Mouse (Mus musculus) mouse embryonic stem cell (cell line): Measurements from ENCODE around the gene Prkce.

Experiments used
- in situ Hi-C, 2 experiments: fragments of 300-500 bp; cut with MboI; formaldehyde crosslinking; loops; 1 replicate in 1 of 2; 3 replicates in 1 of 2; pipeline ENCODE4 v1.14.3; 2019 to 2020; ENCODE audit warnings: low sequenced_read_pairs in 2 of 2, low pct_unique_long_range_greater_than_20kb in 1 of 2, mixed read lengths in 1 of 2; ENCODE audit not compliant: unreplicated experiment in 1 of 2

Gene Prkce

DNA sequence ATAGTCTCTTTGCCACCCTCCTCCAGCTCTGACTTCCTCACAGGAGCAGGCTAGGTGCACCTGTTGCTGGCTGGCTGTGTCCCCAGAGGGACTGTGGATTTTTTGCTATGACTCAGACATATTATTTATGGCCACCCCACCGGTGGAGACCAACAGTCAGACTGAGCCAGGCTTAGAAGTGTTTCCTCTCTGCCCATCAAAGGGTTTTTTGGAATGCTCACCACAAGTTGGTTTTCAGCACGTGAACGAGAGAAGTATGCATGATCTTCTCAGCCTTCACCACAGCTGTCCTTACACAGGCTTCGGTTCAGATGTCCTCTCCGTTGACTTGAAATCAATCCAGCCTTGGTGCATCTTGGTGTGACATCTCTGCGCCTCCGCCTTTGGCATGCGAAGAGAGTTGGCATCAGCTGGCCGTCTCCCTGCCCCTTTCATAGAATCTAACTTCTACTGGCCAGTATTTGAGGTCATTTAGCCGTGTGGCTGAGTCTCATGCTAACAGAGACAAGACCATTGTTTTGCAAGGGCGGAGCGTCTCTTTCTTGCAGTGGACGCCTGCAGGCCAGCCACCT, 42.2 kb downstream of the Prkce start:
- in situ Hi-C loops, result no loop called here

DNA sequence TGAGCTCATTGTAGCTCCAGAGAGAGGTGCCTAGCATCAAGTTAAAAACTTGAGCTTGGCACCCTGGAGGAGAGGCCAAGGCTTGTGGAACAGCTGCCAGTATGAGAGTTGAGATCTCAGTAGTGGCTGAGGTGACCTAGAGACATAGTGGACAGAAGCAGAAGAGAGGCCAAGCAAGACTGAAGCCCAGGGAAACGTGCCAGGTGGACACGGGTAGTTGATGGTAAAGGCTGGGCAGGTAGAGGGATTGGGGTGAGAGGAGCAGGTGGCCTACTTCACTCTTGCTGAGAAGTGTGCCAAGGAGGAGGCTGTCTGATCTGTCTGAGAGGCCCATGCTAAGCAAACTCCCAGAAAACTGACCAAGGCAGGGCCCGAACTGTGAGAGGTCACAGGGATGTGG, 44.6 kb downstream of the Prkce start:
- in situ Hi-C loops, result no loop called here

DNA sequence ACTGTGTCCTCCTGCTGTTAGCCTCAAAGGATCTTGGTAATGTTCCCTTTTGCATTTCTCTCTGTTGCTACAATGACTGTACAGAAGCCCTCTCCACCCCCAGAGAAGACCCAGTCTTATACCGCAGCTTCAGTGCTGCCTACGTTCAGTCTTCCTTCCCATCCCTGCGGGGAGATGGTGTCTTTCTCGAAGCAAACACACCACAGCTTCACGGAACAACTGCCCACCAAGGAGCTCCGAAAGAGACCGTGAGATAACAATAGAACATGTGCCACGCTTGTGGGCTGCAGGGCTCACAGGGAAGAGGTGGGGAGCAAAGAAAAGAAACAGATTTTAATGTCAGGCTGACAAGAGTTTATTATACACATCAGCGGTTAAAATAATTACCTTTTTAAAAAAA, 46.7 kb downstream of the Prkce start:
- in situ Hi-C loops, result no loop called here

DNA sequence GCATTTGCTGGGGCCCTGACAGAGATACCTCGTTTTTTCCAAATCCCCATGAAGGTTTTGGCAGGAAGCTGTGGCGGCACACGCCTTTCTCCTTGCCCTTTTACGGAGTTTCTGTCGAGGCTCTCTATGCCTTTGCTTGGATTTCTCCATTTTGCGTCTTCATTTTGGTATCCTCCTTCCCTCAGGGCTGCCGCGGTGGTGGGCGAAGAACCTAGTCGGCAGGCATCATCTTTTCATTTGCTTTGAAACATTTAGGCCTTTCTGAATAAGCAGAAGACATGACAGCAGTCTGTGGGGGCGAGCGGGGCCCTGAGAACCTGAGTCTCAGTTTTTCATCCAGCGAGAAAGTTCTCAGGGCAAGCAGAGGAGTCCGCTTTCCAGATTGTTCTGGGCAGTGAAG, 47.2 kb downstream of the Prkce start:
- in situ Hi-C loops, result no loop called here

DNA sequence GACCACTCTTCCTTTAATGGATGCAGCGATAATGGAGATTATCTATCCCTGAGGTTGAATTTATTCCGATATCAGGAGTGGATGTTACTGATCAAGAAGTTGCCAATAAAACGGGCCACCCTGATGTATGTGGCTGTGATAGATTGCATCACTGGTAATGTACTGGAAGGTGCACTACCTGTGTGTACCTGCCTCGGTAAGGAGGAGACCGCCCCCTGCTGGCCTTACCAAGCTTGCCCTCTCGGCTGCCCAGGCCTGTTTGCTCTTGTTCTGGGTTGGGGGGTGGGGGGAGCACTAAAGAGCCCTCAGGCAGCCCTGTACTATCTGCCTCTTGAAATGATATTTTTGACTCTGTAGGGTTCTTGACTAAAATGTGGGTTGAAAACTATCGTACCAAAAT, 48.2 kb downstream of the Prkce start:
- in situ Hi-C loops, result no loop called here

DNA sequence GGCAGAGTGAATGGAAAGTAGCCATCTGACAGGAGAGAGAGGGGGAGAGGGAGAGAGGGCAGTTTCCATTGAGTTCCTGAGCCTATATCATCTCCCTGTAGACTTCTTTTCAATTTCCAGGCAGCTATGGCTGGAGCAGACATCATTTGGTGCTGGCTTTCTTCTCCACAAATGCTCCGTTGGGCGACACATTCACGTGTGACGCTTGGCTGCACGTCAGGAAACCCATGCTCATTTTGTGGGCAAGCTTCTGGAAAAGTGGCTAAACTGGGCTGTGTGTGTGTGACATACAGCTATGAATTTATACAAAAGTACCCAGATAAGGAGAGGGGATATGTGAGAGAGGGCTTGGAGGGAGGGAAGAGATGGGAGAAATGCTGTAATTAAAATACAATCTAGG, 49.9 kb downstream of the Prkce start:
- in situ Hi-C loops, result no loop called here

DNA sequence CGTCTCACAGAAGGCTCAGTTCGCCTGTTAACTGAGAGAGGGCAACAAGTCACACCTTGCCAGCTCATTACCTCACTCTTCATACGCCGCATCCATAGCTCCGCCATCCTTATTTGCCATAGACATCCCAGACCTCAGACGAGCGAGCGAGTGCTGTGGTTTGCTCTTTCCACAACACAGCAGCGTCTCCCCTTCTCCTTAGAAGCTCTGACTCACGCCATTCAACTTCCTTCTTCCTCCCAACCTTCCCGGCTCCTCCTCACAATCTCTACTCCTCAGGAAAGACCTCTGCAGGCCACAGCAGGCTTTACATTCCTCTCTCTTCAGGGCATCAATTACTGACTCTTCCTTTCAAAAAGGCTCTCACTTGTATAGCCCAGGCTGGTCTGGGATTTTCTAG, 51.0 kb downstream of the Prkce start:
- in situ Hi-C loops, result no loop called here

DNA sequence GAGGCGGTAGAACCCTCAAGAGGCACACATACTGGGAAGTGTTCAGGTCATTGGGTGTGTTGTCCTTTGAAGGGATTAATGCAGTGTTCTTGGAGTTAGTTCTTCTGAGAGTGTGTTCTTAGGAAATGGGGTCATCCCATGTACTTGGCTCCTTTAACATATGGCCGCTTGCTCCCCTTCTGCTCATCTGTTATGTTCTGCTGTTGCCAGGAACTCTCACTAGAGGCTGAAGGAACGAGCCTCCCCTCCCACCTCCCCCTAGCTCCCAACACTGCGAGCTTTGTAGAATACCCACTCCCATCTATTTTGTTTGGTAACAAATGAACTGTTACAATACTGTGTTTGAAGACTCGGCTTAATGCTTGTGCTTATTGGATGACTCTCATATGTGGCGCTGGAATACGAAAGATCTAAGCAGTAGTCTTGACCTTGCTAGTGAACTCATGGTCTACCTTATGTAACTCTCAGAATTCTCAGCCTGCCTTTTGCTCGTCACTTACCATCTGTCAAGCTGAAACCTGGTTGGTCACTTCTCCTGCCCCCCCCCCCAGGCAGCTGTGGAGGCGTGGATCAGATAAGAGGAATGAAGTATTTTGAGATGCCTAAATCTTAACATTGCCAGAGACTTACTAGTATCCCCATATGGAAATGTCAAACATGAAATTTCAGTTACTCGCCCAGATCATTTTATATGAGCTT, 58.1 kb downstream of the Prkce start:
- in situ Hi-C loops, result no loop called here

DNA sequence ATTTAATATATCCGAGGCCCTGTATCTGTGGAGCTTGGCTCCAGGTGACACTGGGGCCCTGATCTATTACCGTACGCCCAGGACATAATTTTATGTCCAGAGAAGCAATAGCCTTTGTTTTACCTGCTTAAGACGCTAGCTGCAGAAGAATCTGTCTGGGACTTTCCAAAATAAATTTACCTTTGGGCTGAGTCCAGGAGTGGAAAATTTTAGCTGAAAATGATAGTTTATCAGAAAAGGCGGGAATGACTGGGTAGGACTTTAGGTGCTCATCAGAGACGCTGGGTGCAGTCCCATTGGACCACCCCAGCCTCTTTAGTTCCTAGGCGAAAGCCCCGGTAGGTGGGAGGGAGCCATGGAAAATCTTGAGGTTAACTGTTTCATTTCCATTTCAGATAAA, 58.6 kb downstream of the Prkce start:
- in situ Hi-C loops, result no loop called here

DNA sequence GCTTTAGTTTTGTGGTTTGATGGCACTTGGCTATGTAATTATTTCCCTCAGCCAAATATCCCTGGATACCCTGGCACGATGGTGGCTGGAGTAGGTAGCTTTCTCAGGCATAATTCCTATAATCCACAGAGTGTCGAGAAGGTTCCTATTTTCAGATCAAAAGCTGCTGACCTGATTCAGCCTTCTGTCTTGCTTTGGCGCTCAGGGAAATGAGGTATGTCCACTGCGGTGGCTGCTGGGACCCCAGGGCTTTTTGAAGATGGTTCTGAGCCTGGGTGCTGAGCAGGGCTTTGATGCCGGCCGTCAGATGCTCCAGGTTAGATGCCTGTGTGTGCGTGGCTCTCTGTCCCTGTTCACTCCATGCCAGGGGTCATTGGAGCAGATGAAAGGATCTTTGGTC, 59.0 kb downstream of the Prkce start:
- in situ Hi-C loops, result no loop called here

DNA sequence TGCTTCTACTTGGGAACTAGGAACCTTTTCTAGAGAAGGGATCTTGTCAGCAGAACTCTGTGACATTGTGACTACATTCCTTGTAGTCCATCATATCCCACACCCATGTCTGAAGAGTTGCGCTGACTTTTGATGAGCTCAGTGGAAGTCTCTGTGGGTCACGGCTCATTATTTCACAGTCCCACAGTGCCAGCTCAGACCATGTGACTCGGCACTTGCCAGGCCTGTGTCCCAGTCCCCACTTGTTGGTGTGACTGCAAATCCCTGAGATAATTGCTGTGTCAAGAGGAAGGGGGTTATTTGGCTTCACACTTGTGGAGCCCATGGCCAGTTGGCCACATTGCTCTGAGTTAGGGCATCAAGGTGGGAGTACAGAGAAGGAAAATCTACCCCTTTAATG, 59.8 kb downstream of the Prkce start:
- in situ Hi-C loops, result no loop called here

DNA sequence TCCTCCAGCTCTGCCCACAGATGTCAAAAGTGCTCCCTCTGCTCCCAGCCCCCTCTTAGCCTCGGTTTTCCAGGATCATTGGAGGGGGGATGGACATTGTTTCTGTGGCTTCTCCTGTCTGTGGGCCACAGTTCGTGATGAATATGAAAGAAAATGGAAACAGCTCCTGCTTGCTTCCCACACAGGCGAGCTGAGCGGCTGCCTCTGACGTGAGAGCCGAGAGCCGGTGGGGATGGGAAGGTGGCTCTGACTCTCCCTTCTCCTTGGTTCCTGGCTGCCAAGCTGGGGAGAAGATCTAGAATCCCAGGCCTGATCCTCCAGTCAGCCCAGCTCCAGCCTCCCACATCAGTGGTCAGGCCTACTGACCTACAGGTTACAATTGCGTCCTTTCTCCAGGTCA, 61.3 kb downstream of the Prkce start:
- in situ Hi-C loops, result no loop called here

DNA sequence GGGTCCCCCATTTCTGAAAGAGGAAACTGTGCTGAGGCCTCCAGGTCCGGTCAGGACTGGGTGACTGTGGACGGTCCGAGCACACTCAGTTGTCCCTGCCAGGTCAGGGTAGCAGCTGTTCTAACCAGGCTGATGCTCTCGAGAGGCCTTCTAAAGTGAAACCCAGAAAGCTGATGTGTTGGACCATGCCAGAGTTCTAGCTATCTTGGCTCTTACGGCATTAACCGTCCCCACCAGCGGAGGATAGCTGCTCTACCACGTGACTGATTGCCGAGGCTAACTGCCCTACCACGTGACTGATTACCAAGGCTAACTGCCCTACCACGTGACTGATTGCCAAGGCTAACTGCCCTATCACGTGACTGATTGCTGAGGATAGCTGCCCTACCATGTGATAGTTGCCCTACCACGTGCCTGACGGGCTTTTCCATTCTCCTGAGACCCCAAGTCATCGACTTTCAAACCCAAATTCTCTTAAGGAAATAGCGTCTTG, 62.6 kb downstream of the Prkce start:
- in situ Hi-C loops, result no loop called here

DNA sequence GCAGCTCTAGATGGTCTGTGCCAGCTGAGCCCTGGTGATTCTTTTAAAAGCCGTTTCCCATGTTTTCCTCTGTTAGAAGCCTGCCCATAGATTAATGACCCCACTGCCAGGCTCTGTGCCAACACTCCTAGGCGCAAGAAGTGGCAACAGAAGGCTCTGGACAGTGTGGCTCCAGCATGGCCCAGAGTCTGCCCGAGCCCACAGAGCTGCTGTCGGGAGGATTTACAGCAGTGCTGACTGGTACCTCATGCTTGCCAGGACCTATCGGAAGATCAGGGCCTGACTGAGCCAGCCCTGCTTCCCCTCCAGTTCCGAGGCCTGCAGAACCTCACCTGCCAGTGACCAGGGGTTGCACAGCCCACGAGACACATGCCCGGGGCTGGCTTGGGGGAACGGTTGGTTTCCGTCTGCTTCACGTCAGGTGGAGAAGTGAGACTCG, 64.2 kb downstream of the Prkce start:
- in situ Hi-C loops, result no loop called here

DNA sequence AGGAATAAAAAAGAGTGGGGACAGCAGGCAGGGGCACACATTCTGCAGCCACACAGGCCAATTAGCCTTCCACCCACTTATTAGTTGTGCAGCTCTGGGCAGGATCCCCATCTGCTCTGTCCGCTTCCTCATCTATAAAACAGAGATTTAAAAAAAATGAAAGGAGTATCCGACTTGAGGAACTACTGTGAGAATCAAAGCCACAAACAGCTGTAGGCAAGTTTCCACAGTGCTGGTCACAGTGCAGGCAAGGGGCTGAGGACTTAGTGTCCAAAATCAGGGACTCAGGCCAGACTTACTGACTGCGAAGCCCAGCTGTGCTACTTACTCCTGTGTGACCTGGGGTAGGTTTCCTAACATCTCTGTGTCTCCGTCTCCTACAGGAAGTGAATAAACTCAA, 64.7 kb downstream of the Prkce start:
- in situ Hi-C loops, result no loop called here

DNA sequence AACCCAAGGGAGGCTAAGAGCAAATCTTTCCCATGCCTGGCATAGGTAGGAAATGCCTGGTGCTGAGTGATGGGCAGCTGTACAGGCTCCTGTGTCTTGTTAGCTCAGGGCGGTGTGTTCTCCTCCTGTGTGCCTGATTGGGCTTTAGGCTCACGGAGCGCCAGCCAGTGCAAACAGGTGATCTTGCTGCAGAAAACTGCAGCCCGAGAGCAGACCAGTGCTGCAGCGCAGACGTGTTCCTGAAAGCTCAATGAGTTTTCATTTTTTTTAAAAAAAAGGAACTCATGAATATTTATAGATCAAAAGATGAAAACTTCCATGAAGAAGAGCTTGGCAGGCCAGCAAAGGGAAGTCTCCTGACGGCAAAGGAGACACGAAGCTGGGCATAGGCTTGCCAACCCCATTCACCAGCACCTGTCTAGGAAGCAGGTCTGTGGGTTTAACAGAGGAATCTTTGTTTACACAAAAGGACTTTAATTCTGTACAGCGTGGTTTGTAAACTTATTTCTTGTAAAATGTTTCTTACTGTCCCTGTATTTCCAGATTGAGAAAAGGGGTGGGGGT, 67.1 kb downstream of the Prkce start:
- in situ Hi-C loops, result no loop called here

DNA sequence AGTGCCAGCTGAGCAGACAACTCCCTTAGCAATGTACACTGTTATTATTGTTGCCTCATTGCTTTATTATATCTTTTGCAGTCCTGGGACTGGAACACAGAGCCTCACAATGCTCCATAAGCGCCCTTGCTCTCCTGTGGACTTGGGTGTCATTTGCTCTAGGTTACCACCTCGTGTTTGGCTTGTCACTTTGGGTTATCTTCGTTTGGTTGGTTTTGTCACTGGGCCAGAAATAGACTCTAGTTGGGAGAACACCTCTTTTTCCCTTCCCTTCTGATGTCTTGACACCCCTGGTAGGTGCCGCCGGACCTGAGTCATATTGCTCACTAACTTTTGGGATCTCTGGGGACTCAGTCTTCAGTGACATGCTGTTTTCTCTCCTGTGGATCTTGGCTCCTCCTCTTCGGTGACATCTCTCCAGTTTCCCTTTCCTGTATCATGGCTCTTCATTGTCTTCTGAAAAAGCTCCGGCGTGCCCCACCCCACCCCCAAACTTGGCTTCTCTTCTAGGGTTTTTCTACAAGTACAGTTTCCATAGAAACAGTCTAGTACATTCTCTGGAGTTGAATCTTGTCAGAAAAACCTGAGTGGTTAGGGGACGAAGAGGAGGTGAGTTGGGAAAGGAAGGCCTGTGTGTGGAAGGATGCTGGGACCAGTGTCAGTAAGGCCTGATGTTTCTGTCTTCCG, 68.6 kb downstream of the Prkce start:
- in situ Hi-C loops, result no loop called here

DNA sequence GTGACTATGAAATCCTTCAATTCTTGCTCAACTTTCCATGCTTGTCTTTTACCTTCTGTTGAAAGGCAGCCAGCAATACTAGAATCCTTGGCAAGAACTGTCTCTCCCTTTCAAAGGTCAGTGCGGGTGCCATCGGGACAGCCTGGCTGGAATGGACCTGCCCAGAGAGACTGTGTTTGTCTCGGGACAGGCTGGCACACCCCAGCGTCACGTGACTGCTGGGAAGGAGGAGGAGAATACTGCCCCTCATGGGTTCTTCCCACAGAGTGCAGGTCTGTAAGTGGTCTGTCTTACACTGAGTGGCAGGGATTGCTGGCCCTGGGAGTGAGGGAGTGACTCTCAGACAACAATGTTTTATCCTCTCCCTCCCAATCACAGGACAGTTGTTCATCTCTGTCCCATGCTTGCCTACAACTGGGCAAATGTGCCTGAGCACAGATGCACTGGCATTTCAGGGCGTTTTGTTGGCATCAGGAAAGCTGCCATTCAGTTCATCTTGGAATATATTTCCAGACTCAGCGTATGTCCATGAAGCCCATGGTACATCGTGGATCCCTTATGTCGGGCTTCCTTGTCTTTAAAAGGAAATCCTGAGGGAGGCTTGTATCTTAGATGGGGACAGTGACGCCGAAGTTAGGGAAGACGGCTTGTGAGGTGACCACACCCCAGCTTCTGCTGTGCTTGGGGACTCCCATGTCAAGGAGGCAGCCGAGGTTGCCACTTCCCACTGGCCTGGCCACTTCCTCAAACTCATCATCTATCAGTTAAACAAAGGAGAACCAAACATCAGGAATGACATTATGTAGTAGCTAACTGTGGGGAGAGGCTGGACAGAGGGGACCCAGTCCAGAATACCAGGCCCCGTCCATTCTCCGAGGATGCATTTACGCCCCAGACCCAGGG, 69.5 kb downstream of the Prkce start:
- in situ Hi-C loops, result no loop called here

DNA sequence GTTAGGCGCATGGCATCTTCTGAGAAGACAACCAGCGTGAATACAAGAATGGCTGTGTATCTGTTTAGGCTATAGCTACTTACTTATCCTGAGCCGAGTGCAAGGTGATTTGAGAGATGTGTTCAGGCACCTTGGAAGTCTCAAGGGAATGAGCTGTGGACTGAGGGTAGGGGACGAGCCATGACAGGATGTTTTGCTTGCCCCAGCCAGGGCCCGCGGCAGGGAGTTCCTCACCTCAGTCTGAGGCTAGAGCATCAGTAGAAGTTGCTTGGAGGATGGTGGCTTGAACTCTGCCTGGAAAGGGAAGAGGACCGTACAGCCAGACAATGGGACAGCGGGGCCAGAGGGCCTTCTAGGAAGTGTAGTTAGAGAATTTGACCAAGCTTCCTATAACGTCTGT, 74.7 kb downstream of the Prkce start:
- in situ Hi-C loops, result no loop called here
